Comparison of ENCODE assay signal across 8 mouse cellular contexts in genomic region chr2:163823248-163823647, GRCm38 (mm10). TPM values are rescaled to one million over a fixed set of nuclear protein-coding genes. Genes with fewer than 3 reads are reported as not detected.
DNase-seq lines count a peak whose midpoint lies in the region; ATAC-seq and TF ChIP-seq lines count a peak whose summit lies in the region.
"Had no signal": no experiment of that assay in that cellular context is flagged by ENCODE, and none has a peak within 500 bp of the region (broad histone marks: within the 10 kb centered on the region; RNA-seq: fewer than 3 reads in every experiment).

No protein-coding gene starts in this region.

- H3K79me2 ChIP-seq in liver, adult 2 months (ENCODE audit: control insufficient read depth, insufficient read depth, low read length): no peaks in the 10 kb centered on the region

- peak overlapping the region; percentile 17 for H3K4me2 ChIP-seq in forebrain, embryonic 12.5 days
- H3K4me2 ChIP-seq in neural tube, embryonic 13.5 days: peak overlapping the region; percentile 33
- H3K4me2 ChIP-seq: hindbrain, embryonic 15.5 days had no signal

- no peak for ATAC-seq in forebrain, embryonic 12.5 days (ENCODE audit: low FRiP score)
- ATAC-seq in neural tube, embryonic 13.5 days (ENCODE audit: low read depth): no peak

- WGBS in bone marrow, adult 2 months: 6% methylated on average over 4 of the region's 4 CpGs
- WGBS in forebrain, embryonic 12.5 days: 2% methylated on average over 4 of the region's 4 CpGs
- 9% methylated on average over 4 of the region's 4 CpGs for WGBS in liver, adult 2 months
- WGBS in neural tube, embryonic 13.5 days: 12% methylated on average over 4 of the region's 4 CpGs

- H3K9ac ChIP-seq in forebrain, embryonic 12.5 days: no peak overlapping the region
- H3K9ac ChIP-seq in liver, adult 2 months (ENCODE audit: low read depth, low read length): no peak overlapping the region
- no peak overlapping the region for H3K9ac ChIP-seq in neural tube, embryonic 13.5 days
- H3K9ac ChIP-seq: hindbrain, embryonic 15.5 days had no signal

- H3K27me3 ChIP-seq in forebrain, embryonic 12.5 days: no peaks in the 10 kb centered on the region
- H3K27me3 ChIP-seq in liver, adult 2 months (ENCODE audit: control insufficient read depth, insufficient read depth, low read length): no peaks in the 10 kb centered on the region
- no peaks in the 10 kb centered on the region for H3K27me3 ChIP-seq in neural tube, embryonic 13.5 days
- H3K27me3 ChIP-seq: hindbrain, embryonic 15.5 days had no signal

- no peaks in the 10 kb centered on the region for H3K36me3 ChIP-seq in forebrain, embryonic 12.5 days (replicated peaks)
- H3K36me3 ChIP-seq in liver, adult 2 months (ENCODE audit: control insufficient read depth, insufficient read depth, low read length): no peaks in the 10 kb centered on the region
- H3K36me3 ChIP-seq in neural tube, embryonic 13.5 days: no peaks in the 10 kb centered on the region
- H3K36me3 ChIP-seq: hindbrain, embryonic 15.5 days had no signal

- DNase-seq in urinary bladder, postnatal 14 days (ENCODE audit: low spot score): peak; percentile 50
- DNase-seq in urinary bladder, adult 2 months (ENCODE audit: low spot score): no peak
- DNase-seq in induced T-regulatory cell, adult 2 months (ENCODE audit: low read depth): peak; percentile 60
- DNase-seq in liver, adult 2 months (ENCODE audit: extremely low read depth, low read depth, low spot score): no peak

- no peaks in the 10 kb centered on the region for H3K4me1 ChIP-seq in bone marrow, adult 2 months (ENCODE audit: control insufficient read depth, insufficient read depth, low read length)
- H3K4me1 ChIP-seq in forebrain, embryonic 12.5 days: peaks cover 6% of the 10 kb centered on the region
- H3K4me1 ChIP-seq in liver, adult 2 months (ENCODE audit: control insufficient read depth, insufficient read depth, low read length): no peaks in the 10 kb centered on the region
- H3K4me1 ChIP-seq in neural tube, embryonic 13.5 days (replicated peaks): no peaks in the 10 kb centered on the region
- H3K4me1 ChIP-seq: hindbrain, embryonic 15.5 days had no signal

- H3K9me3 ChIP-seq in forebrain, embryonic 12.5 days: no peaks in the 10 kb centered on the region
- no peaks in the 10 kb centered on the region for H3K9me3 ChIP-seq in neural tube, embryonic 13.5 days
- H3K9me3 ChIP-seq: hindbrain, embryonic 15.5 days had no signal

- TF ChIP-seq POLR2A in bone marrow, adult 2 months (IDR thresholded peaks at IDR 0.05; ENCODE audit: borderline replicate concordance, control insufficient read depth, low read depth, low read length): no peak
- TF ChIP-seq POLR2A in liver, adult 2 months (IDR thresholded peaks at IDR 0.05; ENCODE audit: extremely low read depth, insufficient read depth, low read length): no peak

- peak; percentile 81 for TF ChIP-seq CTCF in bone marrow, adult 2 months (IDR thresholded peaks at IDR 0.05; ENCODE audit: control insufficient read depth, insufficient read depth, low read length)
- peak; percentile 90 for TF ChIP-seq CTCF in liver, adult 2 months (IDR thresholded peaks at IDR 0.05; ENCODE audit: low read depth, low read length)

- no peak overlapping the region for H3K27ac ChIP-seq in bone marrow, adult 2 months (ENCODE audit: control insufficient read depth, insufficient read depth, low read depth, low read length, poor library complexity)
- no peak overlapping the region for H3K27ac ChIP-seq in forebrain, embryonic 12.5 days
- no peak overlapping the region for H3K27ac ChIP-seq in liver, adult 2 months (replicated peaks; ENCODE audit: insufficient read depth, low read depth, low read length)
- no peak overlapping the region for H3K27ac ChIP-seq in neural tube, embryonic 13.5 days (replicated peaks)
- H3K27ac ChIP-seq: hindbrain, embryonic 15.5 days had no signal

- H3K4me3 ChIP-seq in bone marrow, adult 2 months (replicated peaks; ENCODE audit: control insufficient read depth, low read depth, low read length): no peak overlapping the region
- H3K4me3 ChIP-seq in forebrain, embryonic 12.5 days (replicated peaks): no peak overlapping the region
- H3K4me3 ChIP-seq in liver, adult 2 months (ENCODE audit: insufficient read depth, low read depth, low read length): no peak overlapping the region
- no peak overlapping the region for H3K4me3 ChIP-seq in neural tube, embryonic 13.5 days
- H3K4me3 ChIP-seq: hindbrain, embryonic 15.5 days had no signal

RNA-seq across cellular contexts. Expression of gene Ccn5, which starts 2.6 kb away (rescaled TPM):
- polyA plus RNA-seq in urinary bladder, adult 2 months (2012; rRNA removed): 9.2 and 11.2 TPM in 2 replicates
- polyA plus RNA-seq in bone marrow, adult 2 months (2011; ENCODE audit: insufficient read depth, insufficient read length, low replicate concordance, missing spikeins): 3.1 and 12.3 TPM in 2 replicates
- 0.15 and 0.28 TPM in 2 replicates for polyA plus RNA-seq in forebrain, embryonic 12.5 days (2016; fragmentation: Nextera tagmentation; extraction: Ambion mirVana)
- total RNA-seq in liver, adult 2 months (2014; rRNA removed): 0.07 and 0.09 TPM in 2 replicates
- polyA plus RNA-seq in liver, adult 2 months (2012; rRNA removed): 0.21 and 0.23 TPM in 2 replicates
- 0.32 TPM in 1 of 2 replicates, not detected in the other for polyA plus RNA-seq in neural tube, embryonic 13.5 days (2015; fragmentation: Nextera tagmentation; extraction: Ambion mirVana)

RNA-seq across cellular contexts. Expression of gene Kcnk15, which starts 30.2 kb away (rescaled TPM):
- polyA plus RNA-seq in urinary bladder, adult 2 months (2012; rRNA removed): not detected in 2 replicates
- polyA plus RNA-seq in bone marrow, adult 2 months (2011; ENCODE audit: insufficient read depth, insufficient read length, low replicate concordance, missing spikeins): not detected in 2 replicates
- polyA plus RNA-seq in forebrain, embryonic 12.5 days (2016; fragmentation: Nextera tagmentation; extraction: Ambion mirVana): not detected in 2 replicates
- total RNA-seq in liver, adult 2 months (2014; rRNA removed): not detected in 2 replicates
- polyA plus RNA-seq in liver, adult 2 months (2012; rRNA removed): not detected in 2 replicates
- polyA plus RNA-seq in neural tube, embryonic 13.5 days (2015; fragmentation: Nextera tagmentation; extraction: Ambion mirVana): not detected in 2 replicates

Comparison
In these comparisons a context has a peak if more than half of its experiments do, and no peak if none do; other contexts are left out.
1. DNase-seq: peak in urinary bladder, postnatal 14 days (single experiment) and induced T-regulatory cell, adult 2 months (single experiment); none in urinary bladder, adult 2 months (single experiment) and liver, adult 2 months (single experiment).